Mouse (Mus musculus): ENCODE measurements around the gene Mill2.

- TF ChIP-seq GATA1 (IDR thresholded peaks at IDR 0.05; ENCODE audit: borderline replicate concordance, low read length), result no peak
- no peak for TF ChIP-seq FLI1 (IDR thresholded peaks at IDR 0.05; ENCODE audit: low read length)
Observed at GRCm38 (mm10) chr7:18868491-18868890, 28.7 kb downstream of the Mill2 start.

Data from megakaryocyte, embryonic 14.5 days (primary cell).